Mouse (Mus musculus) left cerebral cortex, postnatal 36 days (tissue): ENCODE results near the gene Gm48551. TPM values are rescaled to one million over a fixed set of nuclear protein-coding genes. Genes with fewer than 3 reads are reported as not detected.

Experiments
- DNase-seq, 2 experiments: peaks; one replicate each; pipeline ENCODE4 v3.0.0; 2021 to 2022; ENCODE audit warnings: low spot score in 2 of 2, mixed read lengths in 1 of 2
- intact Hi-C: fragments of 180-260 bp; cut with DNase I; formaldehyde crosslinking; loops from one replicate; pipeline ENCODE4 v1.15.1; 2025
- total RNA-seq, 2 experiments: library from RNA; stranded (reverse); gene quantifications; 2 replicates each; pipeline ENCODE4 v1.2.3; 2021

Gm48551 gene
- total RNA-seq: 1 to 10 TPM; 2.5 to 4.3 TPM

GRCm38 (mm10) chr10:81383802-81384604 is at the start of gene Gm48551, which contains the start of gene Dohh:
Gene Gm48551 (plus strand): TSS chr10:81384466.
Gene Dohh (plus strand): TSS chr10:81384428.
- peak; percentile 96 to 98 for DNase-seq
- intact Hi-C loops: no loop called here

GRCm38 (mm10) chr10:81335393-81336340 is 48.6 kb upstream of the Gm48551 start:
- intact Hi-C loops: no loop called here

GRCm38 (mm10) chr10:81336558-81336957 is 47.7 kb upstream of the Gm48551 start:
- no peak for DNase-seq
- intact Hi-C loops: no loop called here

More at GRCm38 (mm10) chr10:81335393-81336340, 48.6 kb upstream of the Gm48551 start:
- no peak for DNase-seq

DNA sequence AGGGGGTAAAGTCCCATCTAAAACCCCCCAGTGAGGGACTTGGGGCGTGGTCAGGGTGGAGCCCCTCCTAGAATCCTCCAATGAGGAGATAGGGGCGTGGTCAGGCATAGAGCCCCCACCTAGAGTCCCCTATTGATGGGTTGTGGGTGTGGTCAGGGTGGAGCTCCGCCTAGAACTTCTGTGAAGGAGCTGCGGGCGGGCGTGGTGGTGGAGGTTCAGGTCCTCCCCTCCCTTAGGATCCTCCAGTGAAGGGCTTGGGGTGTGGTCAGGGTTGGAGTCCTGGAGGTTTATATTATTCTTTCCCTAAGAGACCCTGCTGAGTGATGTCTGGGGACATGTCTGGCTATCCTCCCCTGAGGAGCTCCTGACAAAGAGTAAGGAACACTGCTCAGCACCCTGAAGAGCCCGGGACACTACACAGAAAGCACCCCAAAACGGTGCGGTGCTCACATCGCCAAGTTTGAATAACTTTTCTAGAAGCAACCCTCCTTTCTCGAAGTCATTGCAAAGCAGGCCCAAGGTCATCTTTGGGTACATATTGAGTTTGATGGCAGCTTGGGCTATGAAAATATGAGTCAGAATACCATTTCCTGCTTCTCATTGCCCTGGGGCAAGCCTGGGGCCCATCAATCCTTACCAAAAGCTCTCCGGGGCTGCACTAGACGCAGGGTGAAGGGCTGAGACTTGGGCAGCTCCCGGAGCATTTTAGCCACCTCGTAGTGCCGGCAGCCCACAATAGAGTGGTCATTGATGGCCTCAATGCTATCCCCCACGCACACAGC is 43.5 kb upstream of the Gm48551 start:
- intact Hi-C loops: loop anchor here (5.0 kb wide), 1 partner anchor 53 kb away; no protein-coding TSS in a partner anchor

DNA sequence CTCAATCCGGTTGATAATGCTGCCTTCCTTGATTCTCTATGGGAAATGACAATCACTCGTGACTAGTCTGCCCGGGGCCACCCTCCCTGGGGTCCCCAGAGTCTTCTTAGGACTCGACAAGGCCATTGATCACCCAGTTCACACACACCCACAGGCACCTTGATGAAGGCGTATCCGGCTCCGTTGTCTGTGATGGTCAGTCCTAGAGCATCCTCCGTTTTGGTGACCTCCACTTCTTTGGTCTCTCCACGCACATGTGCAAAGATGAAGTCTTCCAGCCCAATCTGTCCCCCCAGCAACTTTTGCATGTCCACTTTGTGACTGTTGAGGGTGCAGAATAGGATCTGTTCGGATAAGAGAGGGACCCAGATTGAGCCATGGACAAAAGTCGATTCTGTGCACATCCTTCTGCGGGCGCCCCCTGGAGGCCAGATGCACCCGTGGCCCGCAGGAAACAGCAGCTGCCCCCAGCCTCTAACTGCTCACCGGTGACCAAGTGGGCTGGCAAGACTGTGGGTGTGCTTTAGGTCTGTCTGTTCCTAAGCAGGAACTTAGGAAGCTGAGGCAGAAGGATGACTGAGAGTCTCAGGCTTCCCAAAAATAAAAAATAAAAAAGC is 42.8 kb upstream of the Gm48551 start:
- no peak for DNase-seq
- intact Hi-C loops: loop anchor here (5.0 kb wide), 1 partner anchor 54 kb away; no protein-coding TSS in a partner anchor

More for the DNA sequence above, 43.5 kb upstream of the Gm48551 start:
- DNase-seq: no peak

- DNase-seq: no peak
- intact Hi-C loops: loop anchor here (5.0 kb wide), 1 partner anchor 56 kb away; no protein-coding TSS in a partner anchor
Observed at GRCm38 (mm10) chr10:81342686-81343505, 41.4 kb upstream of the Gm48551 start, which contains the start of gene Gipc3. Gene Gipc3 (minus strand): TSS chr10:81343266.

DNA sequence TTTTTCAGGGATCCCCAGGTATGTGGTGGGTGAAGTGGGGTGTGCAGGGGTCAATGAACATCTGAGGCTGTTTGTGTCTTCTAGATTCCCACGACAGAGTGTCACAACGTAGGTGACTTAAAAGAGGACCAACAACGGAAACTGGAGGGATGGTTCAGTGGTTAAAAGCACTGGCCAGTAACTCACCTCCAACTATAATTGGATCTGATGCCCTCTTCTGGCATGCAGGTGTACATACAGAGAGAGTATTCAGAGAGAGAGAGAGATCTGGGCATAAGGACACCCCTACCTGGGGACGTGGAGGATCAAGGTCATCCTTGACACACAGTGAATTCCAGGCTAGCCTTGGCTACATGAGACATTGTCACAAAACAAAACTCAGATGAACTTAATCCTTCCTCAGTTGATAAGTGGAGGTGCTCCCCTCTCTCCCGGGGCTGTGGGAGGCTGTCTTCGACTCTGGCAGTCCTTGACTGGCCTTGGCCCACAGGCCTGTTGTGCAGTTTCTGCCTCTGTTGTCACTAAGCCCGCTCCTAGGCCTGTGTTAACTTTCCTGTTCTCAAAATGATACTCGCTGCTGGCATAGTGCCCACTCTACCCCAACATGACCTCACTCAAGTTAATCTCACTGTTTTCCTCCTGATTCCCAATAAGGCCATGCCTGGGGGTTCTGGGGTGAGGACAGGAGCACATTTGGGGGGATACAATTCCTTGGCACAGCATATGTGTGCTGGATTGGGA is 39.7 kb upstream of the Gm48551 start:
- no peak for DNase-seq
- intact Hi-C loops: loop anchor here (5.0 kb wide), 1 partner anchor 57 kb away; no protein-coding TSS in a partner anchor

- intact Hi-C loops: no loop called here
- DNase-seq: no peak
Observed at GRCm38 (mm10) chr10:81345162-81345534, 39.1 kb upstream of the Gm48551 start.

DNA sequence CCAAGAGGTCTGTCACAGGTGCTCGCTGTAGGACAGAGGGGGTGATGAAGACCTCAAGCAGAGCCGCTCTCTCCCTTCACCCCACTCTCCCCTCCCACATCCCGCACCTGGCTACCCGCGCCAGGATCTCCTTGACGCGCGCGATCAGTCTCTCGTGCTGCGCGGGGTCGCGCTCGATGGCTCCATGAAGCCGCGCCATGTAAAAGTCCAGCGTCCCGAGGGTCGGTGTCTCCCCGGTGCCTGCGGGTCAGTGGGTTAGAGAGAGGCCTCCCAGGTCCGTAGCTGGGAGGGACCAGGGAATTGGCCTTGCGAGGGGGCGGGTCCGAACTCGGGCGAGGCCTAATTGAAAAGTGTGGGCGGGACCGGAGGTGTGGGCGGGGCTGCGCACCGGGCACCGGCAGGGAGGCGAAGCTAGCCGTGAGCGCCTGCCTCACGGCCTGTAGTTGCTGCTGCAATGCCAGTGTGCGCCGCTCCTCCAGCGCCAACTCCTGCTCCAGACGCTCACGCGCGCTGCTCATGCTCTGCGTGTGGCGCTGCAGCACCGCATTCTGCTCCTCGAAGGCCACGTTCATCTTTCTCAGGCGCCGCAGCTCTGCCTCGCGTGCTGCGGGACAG is 37.7 kb upstream of the Gm48551 start:
- intact Hi-C loops: no loop called here
- peak in 1 of 2 experiments; percentile 61 for DNase-seq

- intact Hi-C loops: no loop called here
- no peak for DNase-seq
Observed at GRCm38 (mm10) chr10:81349146-81349545, 35.1 kb upstream of the Gm48551 start.

GRCm38 (mm10) chr10:81349961-81350350 is 34.3 kb upstream of the Gm48551 start:
- intact Hi-C loops: loop anchor here (2.0 kb wide), 2 partner anchors 61 to 151 kb away; no protein-coding TSS in a partner anchor
- DNase-seq: no peak

DNA sequence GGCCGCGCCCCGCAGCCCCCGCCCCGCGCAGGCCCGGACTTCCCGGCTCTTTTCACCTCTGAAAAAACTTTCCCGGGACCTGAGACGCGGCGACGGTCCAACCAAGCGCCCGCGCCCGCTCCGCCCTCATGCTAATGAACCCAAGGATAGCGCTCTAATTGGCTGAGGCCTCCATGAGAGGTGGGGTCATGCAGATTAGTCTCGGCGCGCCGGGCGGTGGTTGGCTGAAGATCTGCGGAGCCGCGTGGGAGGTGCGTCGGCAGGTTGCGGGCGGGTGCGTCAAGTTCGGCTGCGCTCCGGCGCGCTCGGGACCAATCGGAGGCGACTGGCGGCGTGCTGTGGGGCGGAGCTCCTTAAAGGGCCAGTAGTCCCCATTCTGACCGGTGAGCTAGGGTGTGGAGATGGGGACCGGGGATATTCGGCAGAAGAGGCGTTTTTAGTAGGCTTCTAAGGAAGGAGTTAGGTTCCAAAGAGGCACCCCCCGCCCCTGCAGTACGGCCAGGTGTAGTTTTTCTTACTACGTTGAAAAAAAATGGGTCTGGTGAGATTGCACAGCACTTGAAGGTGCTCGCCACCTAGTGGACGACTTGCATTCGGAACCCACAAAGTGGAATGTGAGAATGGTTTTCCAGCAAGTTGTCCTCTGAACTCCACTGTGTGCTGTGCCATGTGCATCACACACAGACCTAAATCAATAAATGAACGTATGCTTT is 33.8 kb upstream of the Gm48551 start, which contains the start of gene Hmg20b:
Gene Hmg20b, minus strand, starts transcription at position 130 of the 713 bp plus-strand sequence.
- peak; percentile 100 for DNase-seq
- intact Hi-C loops: loop anchor here (2.0 kb wide), 2 partner anchors 62 to 152 kb away; no protein-coding TSS in a partner anchor

DNA sequence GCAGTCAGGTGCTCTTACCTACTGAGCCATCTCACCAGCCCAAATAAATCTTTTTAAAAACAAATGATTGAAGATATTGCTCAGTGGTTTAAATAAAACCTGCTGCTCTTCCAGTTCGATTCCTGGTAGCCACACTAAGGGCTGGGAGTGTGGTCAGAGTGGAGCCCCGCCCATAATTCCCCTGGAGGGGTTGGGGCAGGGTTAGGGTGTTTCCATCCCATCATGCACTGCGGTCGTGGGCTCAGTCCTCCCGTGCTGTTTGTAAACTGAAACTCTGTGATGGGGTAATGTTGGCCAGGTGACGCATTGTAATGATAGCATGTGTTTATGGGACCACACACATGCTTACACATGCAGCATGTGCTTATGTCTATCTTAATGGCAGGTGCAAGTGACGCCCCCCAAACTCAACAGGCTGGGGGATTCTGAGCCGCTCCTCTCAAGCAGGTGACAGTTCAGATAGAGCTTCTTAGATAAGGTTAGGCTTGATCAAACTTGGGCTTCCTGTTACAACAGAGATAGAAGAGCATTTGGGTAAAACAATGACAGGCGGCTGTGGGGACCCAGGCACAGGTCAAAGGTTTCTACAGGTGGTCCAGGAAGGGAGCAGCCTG is 32.5 kb upstream of the Gm48551 start:
- intact Hi-C loops: loop anchor here (2.0 kb wide), 2 partner anchors 63 to 153 kb away; no protein-coding TSS in a partner anchor

GRCm38 (mm10) chr10:81354738-81355477 is 29.4 kb upstream of the Gm48551 start:
- intact Hi-C loops: no loop called here
- DNase-seq: no peak

More for the DNA sequence above, 32.5 kb upstream of the Gm48551 start:
- DNase-seq: no peak

- intact Hi-C loops: no loop called here
- no peak for DNase-seq
Observed at GRCm38 (mm10) chr10:81355533-81355932, 28.7 kb upstream of the Gm48551 start.
